Mouse (Mus musculus) E14TG2a.4 (cell line): ENCODE measurements around the gene Gm13539.

ENCODE experiments used
- CTCF ChIP-seq: conservative IDR thresholded peaks from 2 replicates; pipeline ENCODE4 v1.5.1; 2014; ENCODE audit warnings: low read length
- NANOG ChIP-seq: IDR thresholded peaks from 2 replicates; pipeline ENCODE4 v1.6.1; 2014; ENCODE audit warnings: borderline replicate concordance, low read length, mixed read lengths
- POU5F1 ChIP-seq: IDR thresholded peaks from 2 replicates; pipeline ENCODE4 v1.6.1; 2014; ENCODE audit warnings: low read length, borderline replicate concordance

DNA sequence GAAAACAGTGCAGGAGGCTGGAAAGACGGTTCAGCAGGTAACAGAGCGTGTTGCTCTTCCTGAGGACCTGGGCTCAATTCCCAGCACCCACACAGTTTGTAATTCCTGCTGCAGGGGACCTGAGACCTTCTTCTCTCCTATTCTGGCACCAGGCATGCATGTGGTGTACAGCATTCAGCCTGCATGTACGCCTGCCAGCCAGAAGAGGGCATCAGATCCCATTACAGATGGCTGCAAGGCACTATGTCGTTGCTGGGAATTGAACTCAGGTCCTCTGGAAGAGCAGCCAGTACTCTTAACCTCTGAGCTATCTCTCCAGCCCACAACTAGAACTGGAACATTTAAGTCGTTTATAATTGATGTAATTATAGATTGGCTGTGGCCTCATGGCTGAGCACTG is 31.3 kb downstream of the Gm13539 start:
- TF ChIP-seq CTCF (peak; percentile 47), NANOG (no peak), POU5F1 (no peak)
